Mouse (Mus musculus) spleen, adult 2 months (tissue): ENCODE measurements around the gene Xaf1. TPM values are rescaled to one million over a fixed set of nuclear protein-coding genes. Genes with fewer than 3 reads are reported as not detected.

Source experiments
- DNase-seq, 2 experiments: peaks; one replicate each; pipeline versions ENCODE4 v3.0.0 to v3.0.0-alpha.2; 2012 to 2021; ENCODE audit warnings: low spot score in 2 of 2, low read depth in 1 of 2
- H3K27ac ChIP-seq: fragments of 200-500 bp; 2 replicates; pipeline ENCODE4 v1.5.1; 2012; ENCODE audit warnings: low read length, inconsistent platforms; ENCODE audit not compliant: insufficient read depth
- H3K27me3 ChIP-seq: fragments of 200-500 bp; 2 replicates; pipeline ENCODE4 v1.6.1; 2012; ENCODE audit warnings: mild to moderate bottlenecking, moderate library complexity, low read length, inconsistent platforms; ENCODE audit not compliant: control insufficient read depth, insufficient read depth
- H3K36me3 ChIP-seq: fragments of 200-500 bp; 2 replicates; pipeline ENCODE4 v1.6.1; 2012; ENCODE audit warnings: mild to moderate bottlenecking, low read length, inconsistent platforms; ENCODE audit not compliant: control insufficient read depth, insufficient read depth
- H3K4me1 ChIP-seq: fragments of 200-500 bp; 2 replicates; pipeline ENCODE4 v1.6.1; 2011; ENCODE audit warnings: inconsistent platforms; ENCODE audit not compliant: control insufficient read depth, insufficient read depth, insufficient read length
- H3K4me3 ChIP-seq: fragments of 200-500 bp; 2 replicates; pipeline ENCODE4 v1.5.1; 2011; ENCODE audit warnings: mild to moderate bottlenecking, inconsistent platforms; ENCODE audit not compliant: insufficient read depth, insufficient read length; ENCODE audit errors: extremely low read depth
- CTCF ChIP-seq: fragments of 200-500 bp; IDR thresholded peaks from 2 replicates; pipeline ENCODE4 v1.5.1; 2011; ENCODE audit warnings: mild to moderate bottlenecking, inconsistent platforms; ENCODE audit not compliant: insufficient read depth, insufficient read length, insufficient replicate concordance; ENCODE audit errors: extremely low read depth
- POLR2A ChIP-seq: fragments of 200-500 bp; IDR thresholded peaks from 2 replicates; pipeline ENCODE4 v1.6.1; 2011; ENCODE audit warnings: low read depth, low read length, inconsistent platforms
- WGBS: fragments of 180-500 bp; shearing (Covaris S2); methylation state at CpG from one replicate; pipeline ENCODE4 v1.1.7; 2018; 5-methylcytosine and 5-hydroxymethylcytosine counted together
- polyA plus RNA-seq: library from polyadenylated mRNA; depleted of rRNA; stranded (reverse); fragments of >200 nt; gene quantifications from 2 replicates; pipeline ENCODE4 v1.2.3, GENCODE M21; 2012

Xaf1 gene
- polyA plus RNA-seq, 1 experiment, result 22.3 TPM

DNA sequence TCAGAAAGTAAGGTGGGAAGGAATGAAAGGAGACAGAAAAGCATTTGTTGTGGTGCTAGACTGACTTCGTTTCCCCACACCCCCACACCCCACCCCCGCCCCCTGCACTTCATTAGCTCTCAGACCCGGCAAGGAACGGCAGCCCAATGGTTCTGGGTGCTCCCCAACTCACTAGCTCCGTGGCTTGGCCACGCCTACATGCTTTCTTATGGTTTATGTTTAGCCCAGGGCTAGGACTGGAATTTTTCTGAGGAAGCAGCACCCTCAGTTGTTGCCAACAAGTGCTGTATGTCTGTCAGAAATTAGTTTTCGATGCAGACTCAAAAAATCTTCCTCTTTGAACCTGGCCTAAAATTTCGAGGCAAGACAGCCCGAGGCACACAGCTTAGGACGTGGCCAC lies 47.1 kb downstream of the Xaf1 start:
- H3K36me3 ChIP-seq, result no peaks in the 10 kb centered on the region
- DNase-seq, result no peak
- H3K4me3 ChIP-seq, result no peak overlapping the region
- WGBS, result 68% methylated on average over 10 of the region's 10 CpGs
- H3K27ac ChIP-seq, result no peak overlapping the region
- no peak for TF ChIP-seq POLR2A
- H3K27me3 ChIP-seq, result no peaks in the 10 kb centered on the region
- H3K4me1 ChIP-seq, result no peaks in the 10 kb centered on the region

GRCm38 (mm10) chr11:72349016-72349415 lies 47.6 kb downstream of the Xaf1 start:
- Histone ChIP-seq H3K4me3 (no peak overlapping the region), H3K36me3 (no peaks in the 10 kb centered on the region), H3K27me3 (no peaks in the 10 kb centered on the region), H3K4me1 (no peaks in the 10 kb centered on the region), H3K27ac (no peak overlapping the region)
- WGBS, result 57% methylated on average over 8 of the region's 8 CpGs
- TF ChIP-seq POLR2A, result no peak
- no peak for TF ChIP-seq CTCF
- DNase-seq, result no peak

DNA sequence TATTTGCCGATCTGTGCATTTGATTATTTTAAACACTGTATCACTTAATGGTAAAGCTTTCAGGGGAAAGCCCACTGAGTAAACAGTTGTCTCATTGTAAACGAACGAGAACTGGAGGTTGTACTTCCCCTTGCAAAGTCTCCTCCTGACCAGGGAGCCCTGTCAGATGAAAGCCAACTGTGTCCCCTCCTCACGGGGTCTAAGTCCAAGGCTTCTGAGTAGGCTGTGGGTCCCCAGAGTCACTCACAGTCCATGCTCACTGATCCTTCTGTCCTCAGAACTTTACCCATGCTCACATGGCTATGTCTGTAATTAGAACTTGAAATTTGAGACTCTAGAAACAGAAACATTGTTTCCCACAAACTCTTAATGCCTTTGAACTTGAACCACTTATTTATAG lies 48.2 kb downstream of the Xaf1 start:
- WGBS, result 73% methylated on average over 4 of the region's 4 CpGs
- TF ChIP-seq CTCF, result no peak
- TF ChIP-seq POLR2A, result no peak
- Histone ChIP-seq H3K36me3 (no peaks in the 10 kb centered on the region), H3K4me1 (no peaks in the 10 kb centered on the region), H3K4me3 (no peak overlapping the region), H3K27ac (no peak overlapping the region), H3K27me3 (no peaks in the 10 kb centered on the region)
- no peak for DNase-seq

GRCm38 (mm10) chr11:72352272-72352671 lies 50.8 kb downstream of the Xaf1 start:
- Histone ChIP-seq H3K27me3 (no peaks in the 10 kb centered on the region), H3K36me3 (no peaks in the 10 kb centered on the region), H3K27ac (no peak overlapping the region), H3K4me1 (no peaks in the 10 kb centered on the region; the same call in 1 of the 2 replicates), H3K4me3 (no peak overlapping the region)
- no peak for TF ChIP-seq CTCF
- TF ChIP-seq POLR2A, result no peak
- no peak for DNase-seq
- 8% methylated on average over 1 of the region's 1 CpGs for WGBS

DNA sequence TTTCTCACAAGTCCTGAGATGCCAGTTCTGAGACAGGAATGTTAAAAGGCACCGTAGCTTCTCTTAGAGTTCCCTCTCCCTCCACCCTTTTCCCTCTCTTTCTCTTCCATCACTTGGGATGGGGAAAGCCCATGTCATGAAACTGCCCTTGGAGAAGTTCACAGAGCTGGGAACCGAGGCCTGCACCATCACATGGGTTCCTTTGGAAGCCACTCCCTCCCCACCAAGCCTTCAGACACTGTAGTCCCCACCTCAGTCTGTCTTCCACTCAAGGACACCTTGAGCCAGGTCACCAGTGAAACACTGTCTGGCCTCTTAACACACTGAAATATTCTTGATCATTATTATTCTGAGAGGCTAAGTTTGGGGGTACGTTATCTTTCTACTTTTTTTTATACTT lies 51.8 kb downstream of the Xaf1 start:
- TF ChIP-seq POLR2A (no peak), CTCF (no peak)
- Histone ChIP-seq H3K4me3 (no peak overlapping the region), H3K4me1 (no peaks in the 10 kb centered on the region; the same call in 1 of the 2 replicates), H3K36me3 (no peaks in the 10 kb centered on the region), H3K27me3 (no peaks in the 10 kb centered on the region), H3K27ac (no peak overlapping the region)
- 80% methylated on average over 3 of the region's 3 CpGs for WGBS
- DNase-seq, result no peak

GRCm38 (mm10) chr11:72354971-72355728 lies 53.7 kb downstream of the Xaf1 start:
- no peaks in the 10 kb centered on the region; the same call in 1 of the 2 replicates for H3K4me1 ChIP-seq
- H3K27ac ChIP-seq, result no peak overlapping the region
- no peak overlapping the region for H3K4me3 ChIP-seq
- WGBS, result 34% methylated on average over 20 of the region's 20 CpGs
- no peaks in the 10 kb centered on the region for H3K36me3 ChIP-seq
- no peaks in the 10 kb centered on the region for H3K27me3 ChIP-seq
- TF ChIP-seq POLR2A, result no peak
- peak; percentile 87 for TF ChIP-seq CTCF
- peak; percentile 22 to 63 for DNase-seq

GRCm38 (mm10) chr11:72361385-72362346 lies 60.2 kb downstream of the Xaf1 start:
- TF ChIP-seq POLR2A, result no peak
- TF ChIP-seq CTCF, result no peak
- Histone ChIP-seq H3K4me1 (no peaks in the 10 kb centered on the region), H3K4me3 (peak overlapping the region; percentile 32; the same call in 1 of the 2 replicates), H3K27me3 (peaks cover 5% of the 10 kb centered on the region; the same call in 1 of the 2 replicates), H3K36me3 (no peaks in the 10 kb centered on the region), H3K27ac (no peak overlapping the region)
- 19% methylated on average over 42 of the region's 42 CpGs for WGBS
- DNase-seq, result peak in 1 of 2 experiments; percentile 9
